Mouse (Mus musculus) liver, adult 2 months (tissue): Measurements from ENCODE around the gene Wnt5b. TPM values are rescaled to one million over a fixed set of nuclear protein-coding genes. Genes with fewer than 3 reads are reported as not detected.

Experiments used
- DNase-seq: peaks from one replicate; pipeline ENCODE4 v3.0.0-alpha.2; 2011; ENCODE audit warnings: low read depth, low spot score; ENCODE audit errors: extremely low read depth
- H3K27ac ChIP-seq: fragments of 200-500 bp; replicated peaks from 2 replicates; pipeline ENCODE4 v1.5.1; 2012; ENCODE audit warnings: low read depth, mild to moderate bottlenecking, control low read depth, inconsistent platforms, low read length; ENCODE audit not compliant: insufficient read depth
- H3K27me3 ChIP-seq: fragments of 200-500 bp; 2 replicates; pipeline ENCODE4 v1.6.1; 2012; ENCODE audit warnings: mild to moderate bottlenecking, moderate library complexity, low read length, inconsistent platforms; ENCODE audit not compliant: control insufficient read depth, insufficient read depth
- H3K36me3 ChIP-seq: fragments of 200-500 bp; 2 replicates; pipeline ENCODE4 v1.6.1; 2012; ENCODE audit warnings: low read length, inconsistent platforms; ENCODE audit not compliant: control insufficient read depth, insufficient read depth
- H3K4me1 ChIP-seq: fragments of 200-500 bp; 2 replicates; pipeline ENCODE4 v1.6.1; 2011; ENCODE audit warnings: low read length; ENCODE audit not compliant: control insufficient read depth, insufficient read depth
- H3K4me3 ChIP-seq: fragments of 200-500 bp; 2 replicates; pipeline ENCODE4 v1.5.1; 2011; ENCODE audit warnings: low read depth, mild to moderate bottlenecking, control low read depth, low read length, moderate library complexity; ENCODE audit not compliant: insufficient read depth
- H3K79me2 ChIP-seq: fragments of 200-500 bp; 2 replicates; pipeline ENCODE4 v1.6.1; 2012; ENCODE audit warnings: inconsistent platforms, mild to moderate bottlenecking, low read length, moderate library complexity; ENCODE audit not compliant: control insufficient read depth, insufficient read depth
- H3K9ac ChIP-seq: fragments of 200-500 bp; 2 replicates; pipeline ENCODE4 v1.6.1; 2012; ENCODE audit warnings: low read depth, mild to moderate bottlenecking, control low read depth, inconsistent platforms, low read length
- CTCF ChIP-seq: fragments of 200-500 bp; IDR thresholded peaks from 2 replicates; pipeline ENCODE4 v1.5.1; 2011; ENCODE audit warnings: low read depth, low read length, control low read depth
- POLR2A ChIP-seq: fragments of 200-500 bp; IDR thresholded peaks from 2 replicates; pipeline ENCODE4 v1.6.1; 2011; ENCODE audit warnings: low read length, control low read depth; ENCODE audit not compliant: insufficient read depth; ENCODE audit errors: extremely low read depth
- WGBS: fragments of 180-500 bp; shearing (Covaris S2); methylation state at CpG from one replicate; pipeline ENCODE4 v1.1.7; 2018; 5-methylcytosine and 5-hydroxymethylcytosine counted together
- polyA plus RNA-seq: library from polyadenylated mRNA; depleted of rRNA; stranded (reverse); fragments of >200 nt; gene quantifications from 2 replicates; pipeline ENCODE4 v1.2.3, GENCODE M21; 2012
- total RNA-seq: library from RNA; depleted of rRNA; stranded (reverse); fragments of >200 nt; gene quantifications from 2 replicates; pipeline ENCODE4 v1.2.3, GENCODE M21; 2014

Gene Wnt5b
- total and polyA plus RNA-seq, 2 experiments = 4.7 to 5.8 TPM

DNA sequence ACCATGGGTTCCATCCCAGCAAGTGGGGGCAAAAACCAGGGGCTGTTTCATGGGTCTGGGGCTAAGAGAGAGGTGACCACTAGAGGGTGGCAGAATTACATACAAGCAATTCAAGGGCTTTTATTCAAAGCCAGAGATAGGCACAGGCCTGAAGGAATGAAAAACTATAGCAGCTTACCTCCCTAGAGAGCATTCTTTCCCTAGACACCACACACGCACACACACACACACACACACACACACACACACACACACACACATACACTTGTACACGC lies 76.4 kb downstream of the Wnt5b start:
- WGBS = 13% methylated on average over 2 of the region's 2 CpGs
- H3K36me3 ChIP-seq = no peaks in the 10 kb centered on the region
- H3K27me3 ChIP-seq = no peaks in the 10 kb centered on the region
- TF ChIP-seq CTCF = peak; percentile 41
- TF ChIP-seq POLR2A = no peak
- DNase-seq = no peak
- no peaks in the 10 kb centered on the region for H3K79me2 ChIP-seq
- peak overlapping the region; percentile 83 for H3K27ac ChIP-seq
- peak overlapping the region; percentile 46 for H3K9ac ChIP-seq
- H3K4me3 ChIP-seq = no peak overlapping the region
- H3K4me1 ChIP-seq = peaks cover 12% of the 10 kb centered on the region

DNA sequence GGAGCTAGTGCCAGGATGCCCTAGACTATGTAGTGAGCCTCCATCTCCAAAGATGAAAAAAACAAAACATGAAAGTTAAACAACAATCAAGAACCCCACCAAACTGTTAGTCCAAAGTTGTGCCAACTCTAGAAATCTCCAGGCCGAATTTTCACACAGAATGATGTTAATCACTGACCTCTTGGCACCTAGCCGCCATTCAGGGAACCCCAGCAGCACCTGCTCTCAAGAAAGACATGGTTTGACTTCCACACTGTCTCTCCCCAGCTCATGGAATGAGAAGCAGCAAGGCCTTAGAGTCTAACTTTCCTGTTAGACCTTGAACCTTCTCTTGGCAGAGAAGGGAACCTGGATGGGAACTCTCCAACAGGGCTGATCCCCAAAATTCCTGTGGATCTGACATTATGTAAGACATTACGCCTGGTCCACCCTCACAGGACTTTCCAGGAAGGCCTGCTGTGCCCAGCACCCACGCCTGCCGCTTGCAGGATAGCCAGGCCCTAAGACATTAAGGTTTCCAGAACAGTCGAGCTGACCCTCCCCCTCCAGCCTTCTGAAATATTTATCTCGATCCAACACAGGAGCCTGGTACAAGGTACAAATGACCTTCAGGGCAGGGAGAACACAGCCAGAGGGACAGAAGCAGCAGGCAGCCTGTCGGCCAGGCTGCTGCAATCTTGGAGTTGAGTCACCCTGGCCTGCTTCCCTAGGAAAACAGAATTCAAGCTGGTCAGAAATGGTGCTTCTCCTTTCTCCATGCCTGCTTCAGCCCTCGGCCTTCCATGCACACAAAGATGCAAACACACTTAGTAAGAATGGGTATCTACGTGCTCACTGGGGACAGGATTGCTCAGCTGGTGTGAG lies 77.0 kb downstream of the Wnt5b start:
- DNase-seq = peak; percentile 94
- Histone ChIP-seq H3K4me1 (peaks cover 16% of the 10 kb centered on the region), H3K27me3 (no peaks in the 10 kb centered on the region), H3K79me2 (no peaks in the 10 kb centered on the region), H3K36me3 (no peaks in the 10 kb centered on the region), H3K27ac (peak overlapping the region; percentile 83), H3K4me3 (peak overlapping the region; percentile 24; the same call in 1 of the 2 replicates), H3K9ac (peak overlapping the region; percentile 63)
- 22% methylated on average over 10 of the region's 10 CpGs for WGBS
- TF ChIP-seq CTCF = no peak
- TF ChIP-seq POLR2A = no peak

DNA sequence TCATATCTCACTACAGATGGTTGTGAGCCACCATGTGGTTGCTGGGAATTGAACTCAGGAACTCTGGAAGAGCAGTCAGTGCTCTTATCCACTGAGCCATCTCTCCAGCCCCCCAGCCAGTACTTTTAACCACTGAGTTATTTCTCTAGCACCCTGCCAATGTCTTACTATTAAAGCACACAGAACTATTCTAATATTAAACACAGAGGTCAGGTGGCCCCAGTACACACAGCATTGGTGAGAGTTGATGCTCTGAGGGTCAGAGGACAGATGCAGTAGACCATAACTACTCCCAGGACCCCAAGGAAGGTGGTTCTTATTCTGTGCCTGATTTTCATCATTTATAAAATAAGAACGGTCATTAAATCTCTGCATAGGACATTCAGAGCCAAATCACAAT lies 78.0 kb downstream of the Wnt5b start:
- peaks cover 3% of the 10 kb centered on the region; the same call in 1 of the 2 replicates for H3K79me2 ChIP-seq
- TF ChIP-seq CTCF (no peak), POLR2A (no peak)
- WGBS = 86% methylated on average over 1 of the region's 1 CpGs
- H3K4me3 ChIP-seq = peak overlapping the region; percentile 17
- H3K4me1 ChIP-seq = peaks cover 16% of the 10 kb centered on the region
- no peaks in the 10 kb centered on the region for H3K36me3 ChIP-seq
- no peak for DNase-seq
- no peaks in the 10 kb centered on the region for H3K27me3 ChIP-seq
- H3K27ac ChIP-seq = peak overlapping the region; percentile 83
- H3K9ac ChIP-seq = peak overlapping the region; percentile 51

DNA sequence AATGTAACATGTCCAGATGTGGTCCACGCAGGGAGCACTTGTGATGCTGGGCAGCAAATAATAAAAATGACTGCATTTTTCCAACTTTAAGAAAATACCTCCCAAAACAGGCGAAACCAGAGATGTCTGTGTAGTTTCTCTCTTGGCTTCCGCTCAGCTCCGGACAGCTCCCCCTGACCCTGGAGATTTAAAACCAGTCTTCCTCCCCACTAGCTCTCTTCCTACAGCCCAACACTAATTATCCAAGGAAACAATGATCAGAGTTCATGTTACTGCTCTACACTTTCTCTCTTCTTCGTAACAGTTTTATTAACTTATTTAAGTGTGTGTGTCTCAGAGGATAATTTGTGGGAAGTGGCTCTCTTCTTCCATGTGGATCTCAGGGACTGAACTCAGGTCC lies 83.8 kb downstream of the Wnt5b start:
- H3K27ac ChIP-seq = no peak overlapping the region
- 84% methylated on average over 5 of the region's 5 CpGs for WGBS
- TF ChIP-seq CTCF (no peak), POLR2A (no peak)

DNA sequence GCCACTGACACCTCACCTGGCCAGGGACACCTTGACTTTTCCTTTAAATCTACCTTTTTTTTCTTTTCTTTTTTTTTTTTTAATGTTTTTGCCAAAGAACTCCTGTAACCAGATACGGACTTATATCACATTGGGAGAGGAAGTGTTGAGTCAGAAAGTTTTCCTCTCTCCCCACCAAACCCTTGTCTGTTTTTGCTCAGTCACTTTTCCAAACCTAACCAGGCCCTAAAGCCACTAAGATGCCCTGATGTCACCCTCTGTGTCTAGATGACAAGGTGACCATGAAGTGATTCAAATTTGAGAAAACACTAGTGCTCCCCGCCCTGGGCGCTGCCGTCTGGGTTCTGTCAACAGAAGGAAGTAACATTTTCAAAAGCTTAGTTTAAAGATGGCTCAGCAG lies 85.1 kb downstream of the Wnt5b start:
- H3K27ac ChIP-seq = no peak overlapping the region
- H3K4me3 ChIP-seq = no peak overlapping the region
- H3K79me2 ChIP-seq = peaks cover 7% of the 10 kb centered on the region; the same call in 1 of the 2 replicates
- no peak overlapping the region for H3K9ac ChIP-seq
- no peaks in the 10 kb centered on the region for H3K27me3 ChIP-seq
- no peaks in the 10 kb centered on the region for H3K36me3 ChIP-seq
- peaks cover 7% of the 10 kb centered on the region for H3K4me1 ChIP-seq
- DNase-seq = no peak
- 83% methylated on average over 4 of the region's 4 CpGs for WGBS
- TF ChIP-seq CTCF (no peak), POLR2A (no peak)

More for the DNA sequence above, 83.8 kb downstream of the Wnt5b start:
- no peak overlapping the region for H3K9ac ChIP-seq
- no peaks in the 10 kb centered on the region for H3K27me3 ChIP-seq
- H3K4me3 ChIP-seq = no peak overlapping the region
- H3K4me1 ChIP-seq = peaks cover 7% of the 10 kb centered on the region
- no peak for DNase-seq
- H3K36me3 ChIP-seq = no peaks in the 10 kb centered on the region
- peaks cover 7% of the 10 kb centered on the region; the same call in 1 of the 2 replicates for H3K79me2 ChIP-seq

DNA sequence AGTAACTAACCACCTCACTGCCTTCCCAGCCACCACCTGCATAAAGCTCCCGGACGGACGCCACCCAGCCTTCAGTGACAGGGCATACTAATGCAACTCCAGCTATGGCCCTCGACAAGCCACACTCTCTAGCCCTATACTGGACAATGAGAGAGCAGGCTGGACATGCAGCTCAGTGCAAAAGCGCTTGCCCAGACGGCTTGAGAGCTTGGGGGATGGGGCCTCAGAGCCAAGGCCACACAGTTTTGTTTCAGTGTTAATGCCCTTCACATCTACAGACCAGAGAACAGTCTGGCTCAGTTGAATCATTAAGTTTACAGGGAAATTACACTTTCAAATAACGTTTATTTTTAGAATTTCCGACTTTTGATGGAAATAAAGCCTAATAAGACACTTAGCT lies 86.0 kb downstream of the Wnt5b start:
- no peaks in the 10 kb centered on the region for H3K27me3 ChIP-seq
- peaks cover 7% of the 10 kb centered on the region; the same call in 1 of the 2 replicates for H3K79me2 ChIP-seq
- WGBS = 76% methylated on average over 8 of the region's 8 CpGs
- no peak for DNase-seq
- H3K27ac ChIP-seq = no peak overlapping the region
- no peak overlapping the region for H3K4me3 ChIP-seq
- TF ChIP-seq POLR2A (no peak), CTCF (no peak)
- no peaks in the 10 kb centered on the region for H3K36me3 ChIP-seq
- H3K9ac ChIP-seq = no peak overlapping the region
- peaks cover 6% of the 10 kb centered on the region for H3K4me1 ChIP-seq
